In the genomic region with DNA sequence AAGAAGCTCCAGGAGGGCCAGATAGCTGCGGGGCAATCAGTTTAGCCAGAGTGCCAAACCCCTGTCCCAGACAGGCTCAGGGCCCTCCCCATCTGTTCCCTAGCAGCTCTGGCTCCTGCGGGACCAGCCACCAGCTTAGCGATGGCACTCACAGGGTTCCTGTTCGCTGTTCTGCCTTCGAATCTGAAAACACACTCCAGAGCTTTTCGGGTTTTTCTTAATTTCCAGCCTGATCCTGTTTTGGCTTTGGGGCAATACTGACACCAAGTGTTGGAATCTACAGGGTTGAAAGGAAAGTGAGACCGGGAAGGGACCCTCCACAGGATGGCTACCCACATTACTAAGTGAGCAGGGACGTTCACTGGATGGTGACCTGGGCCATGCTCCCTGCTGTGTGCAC, we compare ENCODE assay signal across 8 mouse cellular contexts. TPM values are rescaled to one million over a fixed set of nuclear protein-coding genes. Genes with fewer than 3 reads are reported as not detected.
A peak's percentile ranks its signal among the peaks of the same experiment; 100 is the strongest.
DNase-seq lines count a peak whose midpoint lies in the region; ATAC-seq and TF ChIP-seq lines count a peak whose summit lies in the region.

No protein-coding gene starts in this region.

- no peak for ATAC-seq in kidney, postnatal 0 days (replicated peaks; ENCODE audit: low FRiP score, low read depth)
- ATAC-seq in heart, embryonic 11.5 days (replicated peaks; ENCODE audit: insufficient number of reproducible peaks, low FRiP score, low TSS enrichment), result no peak
- ATAC-seq in limb, embryonic 15.5 days (ENCODE audit: insufficient number of reproducible peaks, low FRiP score, low TSS enrichment, low read depth), result no peak

- no peaks in the 10 kb centered on the region for H3K27me3 ChIP-seq in kidney, postnatal 0 days (ENCODE audit: insufficient read depth, low read length)
- no peaks in the 10 kb centered on the region for H3K27me3 ChIP-seq in heart, embryonic 11.5 days (ENCODE audit: control insufficient read depth, insufficient read depth, low read length)
- H3K27me3 ChIP-seq in limb, embryonic 15.5 days, result no peaks in the 10 kb centered on the region

- DNase-seq in kidney, postnatal 0 days (ENCODE audit: low spot score), result peak; percentile 68
- DNase-seq in kidney, postnatal 25 days, result no peak
- peak; percentile 43 for DNase-seq in brain, adult 2 months (ENCODE audit: low read depth, low spot score)
- no peak for DNase-seq in thymus, postnatal 0 days (ENCODE audit: low spot score)
- no peak for DNase-seq in natural killer cell, adult 2 months (ENCODE audit: low spot score in 2 of 2)
- DNase-seq in gastrocnemius, adult 8-10 months (ENCODE audit: low spot score in 2 of 2), result no peak

- H3K9ac ChIP-seq in kidney, postnatal 0 days (ENCODE audit: low read depth, low read length), result 0 out of 2 replicates have a peak overlapping the region, but pooled peaks have one; percentile 35
- 0 out of 2 replicates have a peak overlapping the region, but pooled peaks have one; percentile 0 for H3K9ac ChIP-seq in heart, embryonic 11.5 days (ENCODE audit: low read depth, low read length)
- H3K9ac ChIP-seq in limb, embryonic 15.5 days, result no peak overlapping the region

- H3K4me3 ChIP-seq in kidney, postnatal 0 days (replicated peaks; ENCODE audit: low read depth, low read length), result no peak overlapping the region
- H3K4me3 ChIP-seq in heart, embryonic 11.5 days (ENCODE audit: low read depth, low read length), result no peak overlapping the region
- no peak overlapping the region for H3K4me3 ChIP-seq in limb, embryonic 15.5 days

- no peak overlapping the region for H3K4me2 ChIP-seq in kidney, postnatal 0 days (ENCODE audit: low read length)
- peak overlapping the region; percentile 47 for H3K4me2 ChIP-seq in heart, embryonic 11.5 days
- peak overlapping the region; percentile 36; the same call in 1 of the 2 replicates for H3K4me2 ChIP-seq in limb, embryonic 15.5 days

- H3K9me3 ChIP-seq in kidney, postnatal 0 days (replicated peaks; ENCODE audit: low read length), result no peaks in the 10 kb centered on the region
- H3K9me3 ChIP-seq in heart, embryonic 11.5 days (replicated peaks; ENCODE audit: control insufficient read depth, low read length), result 0 out of 2 replicates have a peak, but pooled peaks cover 3% of the 10 kb centered on the region
- no peaks in the 10 kb centered on the region for H3K9me3 ChIP-seq in limb, embryonic 15.5 days

- H3K4me1 ChIP-seq in kidney, postnatal 0 days (replicated peaks; ENCODE audit: insufficient read depth, low read length), result no peaks in the 10 kb centered on the region; the same call in 1 of the 2 replicates
- H3K4me1 ChIP-seq in heart, embryonic 11.5 days (ENCODE audit: control insufficient read depth, insufficient read depth, low read length), result no peaks in the 10 kb centered on the region
- H3K4me1 ChIP-seq in limb, embryonic 15.5 days, result peaks cover 7% of the 10 kb centered on the region; the same call in 1 of the 2 replicates

- 21% methylated on average over 8 of the region's 8 CpGs for WGBS in kidney, postnatal 0 days
- WGBS in heart, embryonic 11.5 days (ENCODE audit: insufficient replicate concordance), result 21% methylated on average over 8 of the region's 8 CpGs
- 16% methylated on average over 8 of the region's 8 CpGs for WGBS in limb, embryonic 15.5 days

- H3K27ac ChIP-seq in kidney, postnatal 0 days, result no peak overlapping the region
- H3K27ac ChIP-seq in heart, embryonic 11.5 days (ENCODE audit: low read depth, low read length), result no peak overlapping the region
- H3K27ac ChIP-seq in limb, embryonic 15.5 days, result no peak overlapping the region

- no peaks in the 10 kb centered on the region for H3K36me3 ChIP-seq in kidney, postnatal 0 days (ENCODE audit: insufficient read depth, low read length)
- no peaks in the 10 kb centered on the region for H3K36me3 ChIP-seq in heart, embryonic 11.5 days (ENCODE audit: control insufficient read depth, insufficient read depth, low read length)
- H3K36me3 ChIP-seq in limb, embryonic 15.5 days, result no peaks in the 10 kb centered on the region

- peak; percentile 72 for TF ChIP-seq CTCF in kidney, postnatal 0 days (IDR thresholded peaks at IDR 0.05; ENCODE audit: low read depth)

RNA-seq across cellular contexts. Expression of gene Enpp6, which starts 50.6 kb away (rescaled TPM):
- 2.1 and 2.3 TPM in 2 replicates for polyA plus RNA-seq in kidney, postnatal 0 days (2015; fragmentation: Nextera tagmentation; extraction: Ambion mirVana)
- polyA plus RNA-seq in heart, embryonic 11.5 days (2014; fragmentation: Nextera tagmentation; extraction: Ambion mirVana), result 2.1 and 2.5 TPM in 2 replicates
- polyA plus RNA-seq in limb, embryonic 15.5 days (2015; fragmentation: Nextera tagmentation; extraction: Ambion mirVana), result 1.2 and 1.7 TPM in 2 replicates
- 0.03 and 0.14 TPM in 2 replicates for polyA plus RNA-seq in thymus, postnatal 0 days (2015; fragmentation: Nextera tagmentation; extraction: Ambion mirVana)
- total RNA-seq in gastrocnemius, adult 8-10 months (2022), result under 1 TPM; 0.22 to 0.97 (median 0.31) TPM

Comparison
In these comparisons a context has a peak if more than half of its experiments do, and no peak if none do; other contexts are left out.
1. DNase-seq: peak in kidney, postnatal 0 days (single experiment) and brain, adult 2 months (single experiment); none in kidney, postnatal 25 days (0 of 2), thymus, postnatal 0 days (single experiment), natural killer cell, adult 2 months (0 of 2) and gastrocnemius, adult 8-10 months (0 of 2).